Mouse (Mus musculus) stomach, postnatal 0 days (tissue): Measurements from ENCODE around the gene Fahd1.

Experiments used
- CTCF ChIP-seq: IDR thresholded peaks from 2 replicates; pipeline ENCODE4 v1.5.1; 2016; ENCODE audit warnings: antibody characterized with exemption, low read depth, mild to moderate bottlenecking, moderate library complexity
- EP300 ChIP-seq: optimal IDR thresholded peaks from 2 replicates; pipeline ENCODE3; 2016; ENCODE audit warnings: antibody characterized with exemption

- no peak for TF ChIP-seq CTCF
- no peak for TF ChIP-seq EP300
These were observed 34.2 kb upstream of the Fahd1 start for GRCm38 (mm10) chr17:24884391-24884790.
